Mouse (Mus musculus): ENCODE measurements around the gene Zyg11b. TPM values are rescaled to one million over a fixed set of nuclear protein-coding genes. Genes with fewer than 3 reads are reported as not detected.
A peak's percentile ranks its signal among the peaks of the same experiment; 100 is the strongest.

Zyg11b gene
- polyA plus RNA-seq, 1 experiment from 2014 or later: 28.8 TPM

GRCm38 (mm10) chr4:108338811-108339210, 37.9 kb upstream of the Zyg11b start:
- Histone ChIP-seq H3K36me3 (ENCODE audit: control insufficient read depth, insufficient read depth, low read length) (peaks cover 6% of the 10 kb centered on the region; the same call in 1 of the 2 replicates), H3K9ac (ENCODE audit: low read length) (no peak overlapping the region), H3K27me3 (ENCODE audit: control insufficient read depth, insufficient read depth, low read length) (no peaks in the 10 kb centered on the region), H3K4me1 (replicated peaks; ENCODE audit: control insufficient read depth, insufficient read depth, low read length) (no peaks in the 10 kb centered on the region; the same call in 1 of the 2 replicates), H3K4me2 (ENCODE audit: low read depth, low read length, severe bottlenecking) (no peak overlapping the region), H3K27ac (ENCODE audit: low read depth, low read length) (0 out of 2 replicates have a peak overlapping the region, but pooled peaks have one; percentile 2), H3K9me3 (ENCODE audit: control insufficient read depth, low read length) (no peaks in the 10 kb centered on the region), H3K4me3 (ENCODE audit: low read depth, low read length) (no peak overlapping the region)
- DNase-seq (ENCODE audit: low spot score) (no peak), ATAC-seq (replicated peaks; ENCODE audit: low FRiP score) (peak; percentile 25; the same call in 1 of the 2 replicates)
- 64% methylated on average over 10 of the region's 10 CpGs for WGBS

GRCm38 (mm10) chr4:108338321-108338733, 37.4 kb upstream of the Zyg11b start:
- peaks cover 6% of the 10 kb centered on the region; the same call in 1 of the 2 replicates for H3K36me3 ChIP-seq (ENCODE audit: control insufficient read depth, insufficient read depth, low read length)
- 69% methylated on average over 9 of the region's 9 CpGs for WGBS
- ATAC-seq (replicated peaks; ENCODE audit: low FRiP score) (no peak), DNase-seq (ENCODE audit: low spot score) (no peak)
- H3K4me2 ChIP-seq (ENCODE audit: low read depth, low read length, severe bottlenecking): no peak overlapping the region
- H3K27me3 ChIP-seq (ENCODE audit: control insufficient read depth, insufficient read depth, low read length): no peaks in the 10 kb centered on the region
- H3K9me3 ChIP-seq (ENCODE audit: control insufficient read depth, low read length): no peaks in the 10 kb centered on the region
- no peaks in the 10 kb centered on the region; the same call in 1 of the 2 replicates for H3K4me1 ChIP-seq (replicated peaks; ENCODE audit: control insufficient read depth, insufficient read depth, low read length)
- H3K4me3 ChIP-seq (ENCODE audit: low read depth, low read length): no peak overlapping the region
- no peak overlapping the region for H3K9ac ChIP-seq (ENCODE audit: low read length)
- peak overlapping the region; percentile 38; the same call in 1 of the 2 replicates for H3K27ac ChIP-seq (ENCODE audit: low read depth, low read length)

GRCm38 (mm10) chr4:108337817-108338216, 36.9 kb upstream of the Zyg11b start:
- ATAC-seq (replicated peaks; ENCODE audit: low FRiP score) (no peak), DNase-seq (ENCODE audit: low spot score) (no peak)
- Histone ChIP-seq H3K9me3 (ENCODE audit: control insufficient read depth, low read length) (no peaks in the 10 kb centered on the region), H3K27me3 (ENCODE audit: control insufficient read depth, insufficient read depth, low read length) (no peaks in the 10 kb centered on the region), H3K4me2 (ENCODE audit: low read depth, low read length, severe bottlenecking) (no peak overlapping the region), H3K9ac (ENCODE audit: low read length) (no peak overlapping the region), H3K4me1 (replicated peaks; ENCODE audit: control insufficient read depth, insufficient read depth, low read length) (no peaks in the 10 kb centered on the region; the same call in 1 of the 2 replicates), H3K4me3 (ENCODE audit: low read depth, low read length) (no peak overlapping the region), H3K27ac (ENCODE audit: low read depth, low read length) (peak overlapping the region; percentile 38; the same call in 1 of the 2 replicates), H3K36me3 (ENCODE audit: control insufficient read depth, insufficient read depth, low read length) (peaks cover 6% of the 10 kb centered on the region; the same call in 1 of the 2 replicates)
- WGBS: 44% methylated on average over 3 of the region's 3 CpGs

- H3K4me1 ChIP-seq (replicated peaks; ENCODE audit: control insufficient read depth, insufficient read depth, low read length): no peaks in the 10 kb centered on the region; the same call in 1 of the 2 replicates
- no peaks in the 10 kb centered on the region for H3K9me3 ChIP-seq (ENCODE audit: control insufficient read depth, low read length)
- no peaks in the 10 kb centered on the region for H3K27me3 ChIP-seq (ENCODE audit: control insufficient read depth, insufficient read depth, low read length)
- DNase-seq (ENCODE audit: low spot score) (no peak), ATAC-seq (replicated peaks; ENCODE audit: low FRiP score) (no peak)
- H3K9ac ChIP-seq (ENCODE audit: low read length): no peak overlapping the region
- H3K4me3 ChIP-seq (ENCODE audit: low read depth, low read length): no peak overlapping the region
- WGBS: 80% methylated on average over 2 of the region's 2 CpGs
- H3K27ac ChIP-seq (ENCODE audit: low read depth, low read length): no peak overlapping the region
- H3K4me2 ChIP-seq (ENCODE audit: low read depth, low read length, severe bottlenecking): no peak overlapping the region
- peaks cover 6% of the 10 kb centered on the region; the same call in 1 of the 2 replicates for H3K36me3 ChIP-seq (ENCODE audit: control insufficient read depth, insufficient read depth, low read length)
Measured at GRCm38 (mm10) chr4:108336765-108337164, 35.9 kb upstream of the Zyg11b start.

- DNase-seq (ENCODE audit: low spot score) (no peak), ATAC-seq (replicated peaks; ENCODE audit: low FRiP score) (no peak)
Measured at GRCm38 (mm10) chr4:108335413-108335812, 34.5 kb upstream of the Zyg11b start.

GRCm38 (mm10) chr4:108332041-108332440, 31.1 kb upstream of the Zyg11b start:
- no peak overlapping the region for H3K4me2 ChIP-seq (ENCODE audit: low read depth, low read length, severe bottlenecking)
- 93% methylated on average over 9 of the region's 9 CpGs for WGBS
- no peak for ATAC-seq (replicated peaks; ENCODE audit: low FRiP score)
- no peak overlapping the region for H3K27ac ChIP-seq (ENCODE audit: low read depth, low read length)
- H3K27me3 ChIP-seq (ENCODE audit: control insufficient read depth, insufficient read depth, low read length): no peaks in the 10 kb centered on the region
- H3K4me3 ChIP-seq (ENCODE audit: low read depth, low read length): no peak overlapping the region
- no peak overlapping the region for H3K9ac ChIP-seq (ENCODE audit: low read length)
- H3K36me3 ChIP-seq (ENCODE audit: control insufficient read depth, insufficient read depth, low read length): peaks cover 6% of the 10 kb centered on the region
- no peaks in the 10 kb centered on the region; the same call in 1 of the 2 replicates for H3K4me1 ChIP-seq (replicated peaks; ENCODE audit: control insufficient read depth, insufficient read depth, low read length)
- DNase-seq (ENCODE audit: low spot score): no peak
- no peaks in the 10 kb centered on the region for H3K9me3 ChIP-seq (ENCODE audit: control insufficient read depth, low read length)

More at GRCm38 (mm10) chr4:108335413-108335812, 34.5 kb upstream of the Zyg11b start:
- Histone ChIP-seq H3K4me1 (replicated peaks; ENCODE audit: control insufficient read depth, insufficient read depth, low read length) (no peaks in the 10 kb centered on the region; the same call in 1 of the 2 replicates), H3K27ac (ENCODE audit: low read depth, low read length) (no peak overlapping the region), H3K36me3 (ENCODE audit: control insufficient read depth, insufficient read depth, low read length) (peaks cover 6% of the 10 kb centered on the region; the same call in 1 of the 2 replicates), H3K27me3 (ENCODE audit: control insufficient read depth, insufficient read depth, low read length) (no peaks in the 10 kb centered on the region), H3K4me3 (ENCODE audit: low read depth, low read length) (no peak overlapping the region), H3K4me2 (ENCODE audit: low read depth, low read length, severe bottlenecking) (no peak overlapping the region), H3K9ac (ENCODE audit: low read length) (no peak overlapping the region), H3K9me3 (ENCODE audit: control insufficient read depth, low read length) (no peaks in the 10 kb centered on the region)
- 96% methylated on average over 6 of the region's 6 CpGs for WGBS

- no peak overlapping the region for H3K4me2 ChIP-seq (ENCODE audit: low read depth, low read length, severe bottlenecking)
- H3K4me3 ChIP-seq (ENCODE audit: low read depth, low read length): no peak overlapping the region
- no peak overlapping the region for H3K9ac ChIP-seq (ENCODE audit: low read length)
- DNase-seq (ENCODE audit: low spot score) (no peak), ATAC-seq (replicated peaks; ENCODE audit: low FRiP score) (no peak)
- WGBS: 98% methylated on average over 6 of the region's 6 CpGs
- H3K27ac ChIP-seq (ENCODE audit: low read depth, low read length): no peak overlapping the region
- no peaks in the 10 kb centered on the region for H3K9me3 ChIP-seq (ENCODE audit: control insufficient read depth, low read length)
- peaks cover 2% of the 10 kb centered on the region; the same call in 1 of the 2 replicates for H3K36me3 ChIP-seq (ENCODE audit: control insufficient read depth, insufficient read depth, low read length)
- H3K27me3 ChIP-seq (ENCODE audit: control insufficient read depth, insufficient read depth, low read length): no peaks in the 10 kb centered on the region
- no peaks in the 10 kb centered on the region; the same call in 1 of the 2 replicates for H3K4me1 ChIP-seq (replicated peaks; ENCODE audit: control insufficient read depth, insufficient read depth, low read length)
Measured at GRCm38 (mm10) chr4:108329840-108330239, 28.9 kb upstream of the Zyg11b start.

GRCm38 (mm10) chr4:108327730-108328484, 27.0 kb upstream of the Zyg11b start, which contains the start of gene Coa7:
TSS of gene Coa7 (plus strand) at chr4:108328140.
- no peaks in the 10 kb centered on the region for H3K9me3 ChIP-seq (ENCODE audit: control insufficient read depth, low read length)
- H3K4me3 ChIP-seq (ENCODE audit: low read depth, low read length): peak within 1 kb of the TSS; percentile 73
- peak within 1 kb of the TSS; percentile 74 for H3K27ac ChIP-seq (ENCODE audit: low read depth, low read length)
- no peaks in the 10 kb centered on the region; the same call in 1 of the 2 replicates for H3K4me1 ChIP-seq (replicated peaks; ENCODE audit: control insufficient read depth, insufficient read depth, low read length)
- WGBS: under 1% methylated on average over 45 of the region's 45 CpGs
- peak within 1 kb of the TSS; percentile 65 for H3K9ac ChIP-seq (ENCODE audit: low read length)
- H3K27me3 ChIP-seq (ENCODE audit: control insufficient read depth, insufficient read depth, low read length): no peaks in the 10 kb centered on the region
- H3K36me3 ChIP-seq (ENCODE audit: control insufficient read depth, insufficient read depth, low read length): peaks cover 2% of the 10 kb centered on the region; the same call in 1 of the 2 replicates
- peak; percentile 99 for DNase-seq (ENCODE audit: low spot score)
- peak; percentile 94 for ATAC-seq (replicated peaks; ENCODE audit: low FRiP score)
- peak within 1 kb of the TSS; percentile 49 for H3K4me2 ChIP-seq (ENCODE audit: low read depth, low read length, severe bottlenecking)

Data from forebrain, embryonic 11.5 days (tissue).